Mouse (Mus musculus): ENCODE data around the gene Scamp1.
"Not testable (repeated sequence)": the region's sequence is repeated elsewhere in the genome, so short reads cannot be mapped to it uniquely, and the experiment has no call there.

The Scamp1 gene

GRCm38 (mm10) chr13:94285281-94285871 is at the start of gene Scamp1:
Scamp1 (minus strand) TSS chr13:94285857.
- DNase-seq (ENCODE audit: low spot score), result peak; percentile 55

- no peak for DNase-seq (ENCODE audit: low spot score)
Measured at GRCm38 (mm10) chr13:94330392-94330979, 44.8 kb upstream of the Scamp1 start.

DNA sequence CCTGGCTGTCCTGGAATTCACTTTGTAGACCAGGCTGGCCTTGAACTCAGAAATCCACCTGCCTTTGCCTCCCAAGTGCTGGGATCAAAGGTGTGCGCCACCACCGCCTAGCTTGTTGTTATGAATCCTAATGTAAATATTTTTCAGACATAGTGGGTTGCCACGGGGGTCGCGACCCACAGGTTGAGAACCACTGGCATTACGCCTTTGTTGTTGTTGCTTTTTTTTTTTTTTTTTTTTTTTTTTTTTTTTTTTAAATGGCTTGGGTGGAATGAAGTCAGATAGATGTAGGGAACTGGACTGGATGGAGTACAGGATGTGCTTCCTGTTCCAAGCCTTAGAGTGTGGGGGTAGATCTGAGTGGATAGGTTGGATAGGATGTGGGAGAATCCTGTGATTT is 43.3 kb upstream of the Scamp1 start:
- DNase-seq (ENCODE audit: low spot score), result not testable (repeated sequence)

DNA sequence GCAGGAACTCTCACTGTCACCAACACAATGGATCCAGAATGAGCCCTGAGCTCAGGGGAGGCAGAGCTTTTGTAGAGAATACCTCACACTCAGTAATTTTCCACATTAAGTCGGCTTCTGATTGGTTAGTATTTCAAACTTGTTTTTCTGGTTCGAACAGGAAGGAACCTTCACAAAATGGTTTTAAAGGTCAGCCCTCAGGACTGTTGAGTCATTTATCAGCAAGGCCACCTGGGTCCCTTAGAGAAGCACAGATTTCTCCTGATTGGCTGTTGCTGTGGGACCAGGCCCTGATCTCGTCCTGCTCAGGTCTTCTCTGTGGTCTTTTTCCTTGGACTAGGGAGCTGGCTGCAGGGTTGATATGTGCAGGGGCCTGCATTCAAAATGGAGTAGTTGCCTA is 42.4 kb upstream of the Scamp1 start:
- DNase-seq (ENCODE audit: low spot score), result no peak

DNA sequence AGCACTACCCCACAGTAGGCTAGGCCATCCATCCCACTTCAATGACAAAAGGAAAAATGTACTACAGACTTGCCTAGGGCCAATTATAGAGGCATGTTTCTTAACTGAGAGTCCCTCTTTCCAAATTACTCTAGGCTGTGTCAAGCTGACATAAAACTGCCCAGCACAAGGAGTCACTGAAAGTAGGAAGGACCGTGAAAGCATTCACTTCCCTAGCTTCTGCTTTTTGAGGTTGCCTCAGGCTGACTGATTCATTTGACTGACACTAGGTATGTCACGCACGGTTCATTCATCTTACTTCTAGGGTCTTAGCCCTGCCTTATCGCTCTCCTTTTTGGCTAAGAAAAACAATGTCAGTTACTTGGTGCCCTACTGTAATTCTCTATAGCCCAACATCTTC is 36.8 kb upstream of the Scamp1 start:
- no peak for DNase-seq (ENCODE audit: low spot score)

GRCm38 (mm10) chr13:94321094-94321792 is 35.6 kb upstream of the Scamp1 start:
- DNase-seq (ENCODE audit: low spot score), result no peak

- no peak for DNase-seq (ENCODE audit: low spot score)
Measured at GRCm38 (mm10) chr13:94316975-94317511, 31.4 kb upstream of the Scamp1 start.

DNA sequence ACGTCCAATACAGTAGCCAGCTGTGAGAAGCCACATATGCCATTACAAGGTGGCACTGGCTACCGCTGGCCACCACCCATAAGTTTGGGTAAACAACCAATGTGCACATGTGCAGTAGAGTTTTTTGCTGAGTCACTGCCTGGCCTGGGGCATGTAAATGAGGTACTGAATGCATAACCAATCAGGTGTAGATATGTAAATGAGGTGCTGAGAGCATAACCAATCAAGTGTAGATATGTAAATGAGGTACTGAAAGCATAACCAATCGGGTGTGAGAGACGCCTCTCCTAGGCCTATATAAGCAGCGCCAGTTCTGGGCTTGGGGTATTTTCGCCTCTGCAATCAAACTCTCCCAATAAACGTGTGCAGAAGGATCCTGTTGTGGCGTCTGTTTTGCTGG is 27.2 kb upstream of the Scamp1 start:
- DNase-seq (ENCODE audit: low spot score), result not testable (repeated sequence)

GRCm38 (mm10) chr13:94308279-94308678 is 22.6 kb upstream of the Scamp1 start:
- DNase-seq (ENCODE audit: low spot score), result no peak

GRCm38 (mm10) chr13:94307531-94307930 is 21.9 kb upstream of the Scamp1 start:
- no peak for DNase-seq (ENCODE audit: low spot score)

- DNase-seq (ENCODE audit: low spot score), result no peak
Measured at GRCm38 (mm10) chr13:94306968-94307289, 21.3 kb upstream of the Scamp1 start.

DNA sequence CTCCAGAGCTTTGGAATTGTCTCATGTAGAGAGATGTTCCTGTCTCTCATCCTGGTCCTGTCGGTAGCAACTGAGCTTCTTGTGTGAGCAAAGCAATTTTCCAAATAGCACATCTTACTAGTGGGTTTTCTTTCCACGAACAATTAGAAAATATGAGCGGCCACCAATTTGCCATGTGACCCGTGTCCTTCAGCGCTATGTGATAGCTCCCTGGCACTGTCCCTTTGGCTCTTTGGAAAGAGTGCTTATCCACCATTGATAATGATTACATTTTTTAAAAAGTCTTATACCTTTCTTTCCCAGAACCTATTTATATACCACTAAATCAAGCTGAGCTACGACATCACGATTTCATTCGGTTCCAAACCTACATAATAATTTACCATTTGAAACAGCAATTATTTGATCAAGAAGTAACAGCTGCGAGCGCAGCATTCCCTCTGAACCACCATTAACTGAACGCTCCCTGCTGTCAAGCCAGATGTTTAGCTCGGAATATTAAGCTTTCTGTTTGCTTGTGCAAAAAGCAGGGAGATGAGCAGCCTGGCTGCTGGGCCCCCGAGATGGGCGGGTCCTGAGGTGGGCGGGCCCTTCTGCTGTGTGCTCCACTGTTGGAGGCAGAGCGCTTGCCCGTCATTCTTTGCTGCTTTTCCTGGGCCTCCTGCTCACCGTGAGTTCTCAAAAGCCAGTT is 20.8 kb upstream of the Scamp1 start:
- DNase-seq (ENCODE audit: low spot score), result no peak

- DNase-seq (ENCODE audit: low spot score), result no peak
Measured at GRCm38 (mm10) chr13:94300946-94301538, 15.4 kb upstream of the Scamp1 start.

- no peak for DNase-seq (ENCODE audit: low spot score)
Measured at GRCm38 (mm10) chr13:94300232-94300631, 14.6 kb upstream of the Scamp1 start.

GRCm38 (mm10) chr13:94298401-94298800 is 12.7 kb upstream of the Scamp1 start:
- DNase-seq (ENCODE audit: low spot score), result no peak

DNA sequence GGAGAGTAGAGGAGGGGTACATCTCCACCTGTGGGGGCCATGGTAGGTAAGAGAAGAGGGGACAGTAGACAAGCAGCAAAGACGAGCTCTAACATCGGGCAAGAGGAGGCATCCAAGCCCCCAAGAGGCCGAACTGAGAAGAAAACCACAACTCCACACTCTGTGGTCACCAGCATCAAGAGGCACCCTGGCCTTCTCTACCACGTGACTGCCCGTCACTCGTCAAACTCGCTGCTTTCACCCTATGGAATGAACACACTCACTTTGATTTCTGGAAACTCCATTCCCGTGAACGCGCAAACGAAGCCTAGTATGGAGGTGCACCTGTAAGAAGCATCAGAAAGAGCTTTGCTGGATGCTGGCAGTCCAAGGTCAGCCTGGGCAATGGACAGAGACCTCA is 10.7 kb upstream of the Scamp1 start:
- DNase-seq (ENCODE audit: low spot score), result no peak

DNA sequence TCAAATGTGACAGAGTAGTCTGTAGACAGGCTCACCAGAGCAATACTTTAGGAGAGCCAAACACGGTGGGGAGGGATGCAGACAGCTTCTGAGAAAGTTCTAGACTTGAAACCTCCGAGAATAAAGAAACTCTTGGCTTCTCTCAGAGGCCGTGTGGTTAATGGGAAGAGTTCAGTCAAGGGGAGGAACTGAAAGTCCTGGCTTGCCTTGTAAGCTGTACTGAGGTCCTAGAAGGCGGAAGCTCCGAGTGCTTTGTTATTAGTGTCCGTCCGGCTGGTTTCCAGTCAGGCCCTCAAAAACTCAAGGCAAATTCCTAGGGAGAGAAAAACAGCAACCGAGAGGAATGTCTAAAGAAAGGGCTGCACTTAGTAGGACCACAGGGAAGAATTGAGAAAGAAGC is 10.3 kb upstream of the Scamp1 start:
- DNase-seq (ENCODE audit: low spot score), result no peak

DNA sequence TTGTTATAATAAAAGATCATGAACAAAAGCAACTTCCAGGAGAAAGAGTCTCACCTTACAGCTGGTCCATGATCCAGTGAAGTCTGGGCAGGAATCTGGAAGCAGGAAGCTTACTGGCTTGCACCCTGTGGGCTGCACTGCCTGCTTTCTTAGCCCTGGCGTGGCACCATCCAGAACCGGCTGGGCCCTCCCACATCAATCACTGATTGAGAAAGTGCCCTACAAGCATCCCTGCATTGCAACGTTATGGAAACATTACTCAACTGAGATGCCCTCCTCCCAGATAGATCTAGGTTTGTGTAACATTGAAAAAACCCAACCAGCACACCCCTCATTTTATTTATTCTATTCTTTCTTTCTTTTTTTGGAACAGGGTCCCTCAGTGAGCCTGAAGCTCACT is 9.2 kb upstream of the Scamp1 start:
- DNase-seq (ENCODE audit: low spot score), result no peak

DNA sequence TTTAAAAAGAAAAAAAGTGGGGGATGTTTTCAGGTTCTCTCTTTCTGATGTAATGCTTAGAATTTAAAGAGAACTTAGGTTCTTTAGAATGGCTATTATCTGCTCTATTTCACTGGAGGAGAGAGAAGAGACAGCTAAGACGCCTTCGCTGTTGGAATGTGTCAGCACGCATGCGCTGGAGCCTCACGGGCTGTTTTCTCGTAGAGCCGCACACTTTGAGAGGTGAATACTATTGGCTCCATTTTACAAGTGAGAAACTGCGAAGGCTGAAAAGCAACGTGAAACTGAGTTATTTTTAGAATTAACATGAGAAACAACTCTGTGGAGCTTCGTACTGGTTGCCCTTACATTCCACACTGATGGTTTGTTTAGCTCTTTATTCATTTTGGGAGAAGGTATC is 8.3 kb upstream of the Scamp1 start:
- DNase-seq (ENCODE audit: low spot score), result no peak

DNA sequence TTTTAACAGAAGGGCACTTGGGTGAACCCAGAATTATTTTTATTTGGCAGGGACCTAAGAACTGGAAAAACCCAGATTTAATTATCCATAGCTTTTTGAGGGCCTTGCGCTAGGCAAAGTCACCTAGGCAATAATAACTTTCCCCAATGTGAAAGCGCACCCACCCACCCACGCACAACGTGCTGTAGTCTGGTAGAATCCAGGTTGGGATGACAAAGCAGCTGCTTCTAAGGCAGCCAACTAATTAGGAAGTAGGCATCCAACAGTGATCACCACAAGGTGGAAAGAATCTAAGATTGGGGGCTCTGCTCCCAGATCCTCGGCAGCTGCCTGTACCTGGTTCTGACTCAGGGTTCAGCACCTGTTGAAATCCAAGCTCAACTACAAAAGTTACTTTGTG is 538 bp upstream of the Scamp1 start:
- DNase-seq (ENCODE audit: low spot score), result no peak

DNA sequence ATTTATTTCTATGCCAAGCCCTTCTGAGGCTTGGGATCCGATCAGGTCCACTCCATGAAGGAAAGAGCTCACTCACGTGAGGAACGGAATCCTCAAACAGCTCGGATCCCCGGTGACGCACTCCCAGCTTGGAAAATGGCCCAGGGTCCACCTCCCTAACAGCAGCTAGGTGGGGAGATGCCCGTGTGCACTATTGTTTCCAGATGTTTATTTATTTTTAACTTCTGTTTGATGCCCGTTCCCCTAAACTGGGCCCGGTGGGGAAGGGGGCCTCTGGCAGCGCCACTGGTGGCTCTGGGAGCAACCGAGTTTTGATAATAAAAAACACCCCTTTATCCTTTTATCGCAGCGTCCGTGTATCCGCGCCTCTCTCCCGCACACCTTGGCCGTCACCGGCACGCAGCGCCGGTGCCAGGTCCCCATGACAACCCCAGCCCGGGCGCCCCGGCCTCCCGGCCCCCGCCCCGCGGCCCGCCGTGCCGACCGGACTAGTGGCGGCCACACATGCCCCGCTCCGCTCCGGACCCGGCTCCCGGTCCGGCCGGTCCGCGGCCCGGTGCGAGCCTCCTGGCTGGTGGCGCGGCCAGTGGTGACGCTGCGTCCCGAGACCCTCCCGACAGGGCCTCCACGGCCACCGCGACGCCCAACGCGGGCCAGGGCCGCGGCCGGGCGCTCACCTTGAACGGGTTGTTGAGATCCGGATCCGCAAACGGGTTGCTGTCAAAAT is 951 bp downstream of the Scamp1 start:
- DNase-seq (ENCODE audit: low spot score), result peak; percentile 12

GRCm38 (mm10) chr13:94279420-94279819 is 6.2 kb downstream of the Scamp1 start:
- DNase-seq (ENCODE audit: low spot score), result no peak
